Mouse (Mus musculus): ENCODE data around the gene Kcnk7.

Kcnk7 gene

DNA sequence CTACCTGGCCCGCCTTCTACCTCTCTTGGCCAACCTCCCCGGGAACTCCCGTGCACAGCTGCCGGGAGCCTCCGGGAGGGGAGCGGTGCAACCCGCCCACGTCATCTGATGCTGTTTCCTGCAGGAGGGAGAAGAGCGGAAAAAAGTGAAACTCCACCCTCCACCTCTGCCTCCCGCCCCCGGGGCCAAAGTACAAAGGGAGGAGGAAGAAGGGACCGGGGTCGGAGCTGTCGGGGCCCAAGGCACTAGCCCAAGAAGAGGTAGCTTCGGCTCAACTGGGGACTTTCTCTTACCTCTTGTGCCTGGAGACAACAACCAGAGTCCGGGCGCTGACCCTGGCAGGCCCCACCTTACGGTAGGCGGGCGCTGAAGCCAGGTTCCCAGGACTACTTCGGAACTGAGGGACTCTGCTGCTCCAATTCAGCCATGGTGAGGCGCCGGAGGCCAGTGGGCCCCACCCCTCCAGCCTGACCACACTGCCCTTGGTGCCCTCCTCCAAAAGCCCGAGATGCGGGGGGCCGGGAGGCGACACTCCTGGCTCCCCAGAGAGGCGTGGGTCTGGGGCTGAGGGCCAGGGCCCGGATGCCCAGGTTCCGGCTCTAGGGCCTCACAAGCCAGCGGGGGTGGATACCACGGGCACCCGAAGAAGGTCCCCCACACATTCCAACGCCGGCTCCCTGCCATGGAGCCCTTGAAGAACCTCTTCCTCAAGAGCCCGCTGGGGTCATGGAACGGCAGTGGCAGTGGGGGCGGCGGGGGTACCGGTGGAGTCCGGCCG is 14.4 kb upstream of the Kcnk7 start:
- peak; percentile 28 for DNase-seq (ENCODE audit: low read depth, low spot score)

DNA sequence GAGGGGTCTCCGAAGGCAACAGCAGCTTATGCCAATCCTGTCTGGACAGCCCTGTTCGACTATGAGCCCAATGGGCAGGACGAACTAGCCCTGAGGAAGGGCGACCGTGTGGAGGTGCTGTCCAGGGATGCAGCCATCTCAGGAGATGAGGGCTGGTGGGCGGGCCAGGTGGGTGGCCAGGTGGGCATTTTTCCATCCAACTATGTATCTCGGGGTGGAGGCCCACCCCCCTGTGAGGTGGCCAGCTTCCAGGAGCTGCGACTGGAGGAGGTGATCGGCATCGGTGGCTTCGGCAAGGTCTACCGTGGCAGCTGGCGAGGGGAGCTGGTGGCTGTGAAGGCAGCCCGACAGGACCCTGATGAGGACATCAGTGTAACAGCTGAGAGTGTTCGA is 13.8 kb upstream of the Kcnk7 start:
- no peak for DNase-seq (ENCODE audit: low read depth, low spot score)

DNA sequence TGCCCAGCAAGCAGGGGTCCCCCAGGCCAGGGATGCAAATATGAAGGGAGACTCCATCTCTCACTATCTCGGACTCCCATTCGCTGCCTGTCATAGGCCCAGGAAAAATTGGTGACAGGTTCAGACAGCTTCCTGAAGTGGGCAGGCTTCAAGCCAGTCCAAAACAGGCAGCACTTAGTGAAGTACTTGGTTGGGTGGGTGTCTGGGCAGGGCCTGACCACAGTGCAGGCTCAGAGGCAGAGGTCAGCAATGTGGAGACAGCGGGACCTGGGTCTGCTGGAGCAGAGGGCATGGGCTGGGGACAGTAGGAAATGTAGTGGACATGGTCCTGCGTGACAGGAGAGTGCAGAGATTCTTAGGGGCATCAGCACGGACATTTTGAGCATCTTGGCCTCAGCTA is 12.6 kb upstream of the Kcnk7 start:
- no peak for DNase-seq (ENCODE audit: low read depth, low spot score)

DNA sequence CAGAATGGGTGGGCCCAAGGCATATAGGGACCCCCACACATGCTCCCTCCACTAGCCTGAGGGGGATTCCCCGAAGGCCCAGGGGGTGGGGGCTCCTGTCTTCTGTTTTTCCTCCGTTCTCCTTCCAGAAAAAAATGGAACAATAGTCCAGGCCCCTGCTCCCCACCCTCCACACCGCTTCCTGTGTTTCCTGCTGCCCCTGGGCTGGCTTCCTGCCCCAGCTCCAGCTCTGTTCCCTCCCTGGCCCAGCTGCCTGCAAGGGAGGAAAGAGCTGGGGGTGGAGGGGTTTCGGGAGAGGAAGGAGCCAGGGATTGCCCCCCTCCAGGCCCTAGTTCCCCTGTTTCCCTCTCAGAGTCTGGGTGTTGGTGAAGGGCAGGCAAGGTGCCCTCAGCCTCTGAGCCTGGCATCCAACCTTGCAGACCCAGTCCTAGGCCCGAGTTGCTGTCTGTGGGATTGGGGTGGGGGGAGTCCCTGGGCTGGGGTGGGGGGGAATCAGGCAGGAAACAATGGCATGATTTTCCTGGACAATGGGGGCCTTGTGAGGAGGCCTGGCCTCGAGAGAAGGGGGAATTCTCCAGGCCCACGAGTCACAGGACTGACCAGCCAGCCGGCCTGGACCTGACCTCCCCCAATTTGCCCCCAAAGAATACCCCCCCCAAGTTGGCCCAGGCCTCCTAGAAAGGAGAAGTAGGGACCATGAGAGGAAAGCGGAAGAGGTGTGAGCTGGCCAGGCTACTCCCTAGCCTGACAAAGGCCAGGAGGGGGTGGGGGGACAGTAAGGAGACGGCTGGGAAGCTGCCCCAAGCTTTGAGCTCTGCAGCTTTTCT is 11.9 kb upstream of the Kcnk7 start:
- no peak for DNase-seq (ENCODE audit: low read depth, low spot score)

DNA sequence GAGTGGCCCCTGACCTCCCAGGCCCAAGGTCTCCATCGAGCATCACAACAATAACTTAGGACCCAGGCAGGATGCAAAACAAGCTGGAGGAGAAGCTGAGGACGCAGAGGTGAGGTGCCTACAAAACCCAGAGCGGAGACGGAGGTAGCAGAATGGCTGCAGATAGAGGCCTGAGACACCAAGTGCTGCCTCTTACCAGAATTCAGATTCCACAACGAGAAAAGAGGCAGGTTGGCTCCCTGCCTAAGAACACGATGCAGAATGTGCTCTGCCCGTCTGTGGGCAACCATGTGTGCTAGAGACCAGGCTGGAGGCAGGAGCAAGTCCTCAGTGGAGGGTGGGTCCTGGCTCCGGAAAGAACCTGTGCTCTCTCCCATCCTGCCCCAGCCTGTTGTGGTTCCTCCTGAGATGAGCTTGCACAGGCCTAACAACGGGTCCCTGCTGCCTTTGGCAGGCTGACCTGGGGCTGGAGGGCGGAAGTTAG is 11.2 kb upstream of the Kcnk7 start:
- DNase-seq (ENCODE audit: low read depth, low spot score) = no peak

DNA sequence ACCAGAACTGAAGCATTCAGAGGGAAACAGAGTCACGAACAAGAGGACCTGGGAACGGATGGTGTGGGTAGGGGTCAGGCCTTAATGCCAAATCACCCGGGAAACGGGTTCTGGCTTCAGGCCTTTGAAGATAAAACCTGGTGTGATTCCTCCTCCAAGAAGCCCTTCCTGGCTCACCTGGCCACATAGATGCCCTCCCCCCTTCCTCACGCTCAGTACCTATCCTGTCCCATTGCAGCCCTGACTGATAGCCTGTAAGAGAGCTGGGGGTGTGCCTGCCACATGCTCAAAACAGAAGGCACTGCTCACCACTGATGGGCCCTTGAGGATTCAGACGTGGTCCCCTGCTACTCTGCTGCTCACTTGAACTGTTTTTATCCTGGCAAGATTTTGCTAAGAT is 10.4 kb upstream of the Kcnk7 start:
- DNase-seq (ENCODE audit: low read depth, low spot score) = no peak

DNA sequence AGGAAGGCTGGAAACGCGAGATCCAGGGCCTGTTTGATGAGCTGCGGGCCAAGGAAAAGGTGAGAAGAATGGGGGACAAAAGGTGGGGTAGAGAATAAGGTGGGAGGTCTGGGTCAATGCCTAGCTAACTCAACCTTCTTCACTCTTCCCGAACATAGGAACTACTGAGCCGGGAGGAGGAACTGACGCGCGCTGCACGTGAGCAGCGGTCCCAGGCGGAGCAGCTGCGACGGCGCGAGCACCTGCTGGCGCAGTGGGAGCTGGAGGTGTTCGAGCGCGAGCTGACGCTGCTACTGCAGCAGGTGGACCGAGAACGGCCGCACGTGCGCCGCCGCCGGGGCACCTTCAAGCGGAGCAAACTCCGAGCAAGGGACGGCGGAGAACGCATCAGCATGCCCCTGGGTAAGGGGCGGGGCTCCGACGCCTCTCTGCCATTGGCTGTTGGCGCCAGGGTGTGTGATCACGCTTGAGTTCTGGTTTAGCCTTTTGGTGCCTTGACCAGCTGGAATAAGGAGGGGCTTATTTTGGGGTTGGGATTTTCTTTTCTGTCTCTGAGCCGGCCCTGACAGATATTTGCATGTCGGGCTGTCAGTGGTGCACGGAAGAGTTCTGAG is 8.2 kb upstream of the Kcnk7 start:
- no peak for DNase-seq (ENCODE audit: low read depth, low spot score)

DNA sequence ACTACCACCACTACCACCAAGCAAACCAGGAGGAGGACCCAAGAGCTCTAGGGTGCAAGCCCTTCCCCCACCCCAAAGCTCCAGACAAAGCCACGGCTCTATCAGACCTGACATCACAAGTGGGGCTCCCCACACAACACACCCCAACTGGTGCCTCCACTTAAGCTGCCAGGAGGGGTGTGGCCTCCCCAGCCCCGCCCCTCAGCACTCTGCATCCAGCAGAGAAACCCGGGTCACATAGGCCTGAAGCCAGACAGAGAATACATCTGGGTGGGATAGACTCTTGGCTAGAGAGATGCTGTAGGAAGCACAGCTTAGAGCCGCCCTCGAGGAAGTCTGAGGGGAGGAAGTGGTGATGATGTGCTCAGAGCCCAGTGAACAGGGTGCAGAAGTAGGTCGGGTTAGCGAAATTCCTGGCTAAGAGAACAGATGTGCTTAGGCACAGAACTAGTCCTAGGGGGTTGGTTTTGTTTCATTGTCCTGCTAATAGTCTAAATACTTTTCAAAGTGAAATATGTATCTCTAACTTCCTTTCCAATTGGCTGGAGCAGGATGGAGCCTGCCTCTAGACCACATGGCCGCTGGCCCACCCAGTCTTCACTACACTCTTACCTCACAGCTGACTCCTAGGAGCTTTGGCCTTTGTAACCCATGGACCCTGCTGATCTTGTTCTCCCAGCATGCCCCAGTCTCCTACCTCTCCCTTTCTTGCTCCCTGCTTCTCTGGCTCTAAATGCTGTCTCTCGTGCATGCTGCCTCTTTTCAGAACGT is 819 bp downstream of the Kcnk7 start:
- no peak for DNase-seq (ENCODE audit: low read depth, low spot score)

DNA sequence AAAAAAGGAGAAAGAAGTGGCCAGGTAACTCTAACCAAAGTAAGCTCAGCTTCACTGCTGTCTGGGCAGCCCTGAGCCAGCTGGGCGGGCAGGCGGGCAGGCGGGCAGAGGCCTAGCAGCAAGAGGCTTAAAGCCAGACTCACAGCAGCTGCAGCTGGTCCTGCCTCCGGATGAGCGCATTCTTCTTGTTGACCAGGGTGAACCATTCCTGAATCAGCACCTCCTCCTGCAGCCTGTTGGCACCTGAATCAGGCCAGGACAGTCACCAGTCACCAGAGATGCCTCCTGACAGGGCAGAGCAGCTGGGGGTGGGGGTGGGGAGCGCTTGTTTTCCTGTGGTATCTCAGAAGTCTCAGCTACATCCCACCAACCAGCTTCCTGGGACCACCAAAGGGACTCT is 5.9 kb downstream of the Kcnk7 start:
- DNase-seq (ENCODE audit: low read depth, low spot score) = no peak

DNA sequence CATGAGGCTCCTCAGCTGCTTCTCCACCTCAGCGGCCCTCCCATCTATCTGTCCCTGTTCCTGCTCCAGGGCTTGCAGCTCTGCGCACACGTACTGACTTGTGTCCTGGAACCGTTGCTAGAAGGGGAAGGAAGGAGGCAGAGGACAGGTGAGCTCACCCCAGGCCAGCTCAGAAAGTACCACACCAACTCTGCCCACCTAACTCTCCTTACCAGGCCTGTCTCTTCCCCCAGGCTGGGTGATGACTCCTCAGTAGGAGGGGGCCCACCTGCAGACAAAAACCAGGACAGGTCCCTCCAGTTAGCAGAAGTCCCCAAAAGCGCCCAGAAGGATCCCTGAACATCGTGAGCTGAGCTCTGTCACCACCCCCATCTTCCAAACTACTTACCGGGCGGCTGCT is 6.4 kb downstream of the Kcnk7 start:
- no peak for DNase-seq (ENCODE audit: low read depth, low spot score)

DNA sequence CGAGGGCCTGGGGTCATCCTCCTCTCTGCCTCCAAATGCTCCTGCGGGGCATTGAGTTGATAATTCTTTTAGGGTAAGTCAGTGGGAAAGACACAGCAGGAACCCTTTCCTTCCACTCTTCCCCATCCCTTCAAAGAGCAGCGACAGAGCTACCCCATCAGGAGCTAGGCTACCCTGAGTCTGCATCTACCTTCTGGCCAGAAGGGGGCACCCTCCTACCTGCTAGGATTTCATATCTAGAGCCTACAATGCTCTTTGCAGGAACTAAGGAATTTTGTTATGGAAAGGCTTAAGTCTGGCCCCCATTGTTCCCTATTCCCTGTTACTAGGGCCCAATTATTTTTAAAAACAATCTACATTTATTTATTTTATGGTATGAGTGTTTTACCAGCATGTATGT is 7.1 kb downstream of the Kcnk7 start:
- DNase-seq (ENCODE audit: low read depth, low spot score) = no peak

DNA sequence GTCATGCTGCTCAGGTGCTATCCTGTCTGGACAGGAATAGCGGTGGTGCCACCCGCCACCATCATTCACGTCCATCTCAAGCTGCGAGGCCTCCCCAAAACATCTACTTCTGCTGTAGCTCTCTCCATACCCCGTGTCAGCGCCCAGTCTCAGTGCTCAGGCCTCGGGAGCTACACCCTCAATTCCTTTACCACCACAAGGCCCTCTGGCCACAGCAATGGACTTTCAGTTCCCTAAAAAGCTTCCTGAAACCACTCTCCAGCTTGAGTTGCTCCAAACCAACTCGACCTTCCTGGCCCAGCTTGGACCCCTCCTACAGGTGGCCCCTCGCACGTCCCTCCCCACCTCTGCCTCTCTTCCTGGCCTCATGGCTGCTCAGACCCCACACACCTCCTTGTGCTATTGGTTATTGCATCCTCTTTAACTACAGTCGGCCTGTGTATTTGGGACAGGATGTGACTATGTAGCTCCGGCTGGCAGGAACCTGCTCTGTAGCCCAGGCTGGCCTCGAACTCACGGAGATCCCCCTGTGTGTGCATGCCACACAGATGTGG is 7.8 kb downstream of the Kcnk7 start:
- DNase-seq (ENCODE audit: low read depth, low spot score) = no peak

DNA sequence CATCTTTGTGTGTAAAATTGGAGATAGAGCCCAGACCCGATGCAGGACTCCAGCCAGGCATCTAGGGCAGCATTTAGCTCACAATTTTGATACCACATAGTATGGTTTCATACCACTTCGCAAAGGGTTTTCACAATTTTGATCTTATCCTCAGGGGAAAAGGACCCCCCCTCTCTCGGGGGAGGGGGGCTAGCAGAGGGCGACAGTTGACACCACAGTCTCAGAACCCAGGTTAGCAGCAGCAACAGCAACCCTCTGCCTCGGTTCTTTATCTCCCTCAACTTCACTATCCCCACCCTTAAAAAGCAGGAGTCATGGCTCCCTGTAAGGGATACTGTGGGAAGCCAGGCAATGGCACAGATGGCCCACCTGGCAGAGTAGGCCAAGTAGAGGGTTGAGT is 9.1 kb downstream of the Kcnk7 start:
- DNase-seq (ENCODE audit: low read depth, low spot score) = no peak

DNA sequence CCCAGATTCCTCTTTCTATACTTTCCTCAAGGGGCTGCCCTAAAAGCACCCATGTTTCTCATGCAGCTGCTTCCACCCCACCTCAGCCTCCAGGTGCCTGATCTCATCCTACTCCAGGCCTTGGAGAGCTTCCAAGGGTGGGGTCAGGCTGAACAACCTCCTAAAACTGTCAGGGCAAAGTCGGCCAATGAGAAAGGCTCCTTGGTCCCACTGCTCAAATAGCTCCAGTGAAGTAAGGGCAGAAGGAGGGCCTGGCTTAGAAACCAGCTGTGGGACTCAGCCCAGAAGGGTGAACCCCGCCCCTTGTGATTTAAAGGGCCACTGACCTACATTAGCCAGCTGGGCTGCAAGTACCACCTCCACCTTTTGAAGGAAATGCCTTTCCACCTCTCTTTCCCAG is 9.6 kb downstream of the Kcnk7 start:
- no peak for DNase-seq (ENCODE audit: low read depth, low spot score)

DNA sequence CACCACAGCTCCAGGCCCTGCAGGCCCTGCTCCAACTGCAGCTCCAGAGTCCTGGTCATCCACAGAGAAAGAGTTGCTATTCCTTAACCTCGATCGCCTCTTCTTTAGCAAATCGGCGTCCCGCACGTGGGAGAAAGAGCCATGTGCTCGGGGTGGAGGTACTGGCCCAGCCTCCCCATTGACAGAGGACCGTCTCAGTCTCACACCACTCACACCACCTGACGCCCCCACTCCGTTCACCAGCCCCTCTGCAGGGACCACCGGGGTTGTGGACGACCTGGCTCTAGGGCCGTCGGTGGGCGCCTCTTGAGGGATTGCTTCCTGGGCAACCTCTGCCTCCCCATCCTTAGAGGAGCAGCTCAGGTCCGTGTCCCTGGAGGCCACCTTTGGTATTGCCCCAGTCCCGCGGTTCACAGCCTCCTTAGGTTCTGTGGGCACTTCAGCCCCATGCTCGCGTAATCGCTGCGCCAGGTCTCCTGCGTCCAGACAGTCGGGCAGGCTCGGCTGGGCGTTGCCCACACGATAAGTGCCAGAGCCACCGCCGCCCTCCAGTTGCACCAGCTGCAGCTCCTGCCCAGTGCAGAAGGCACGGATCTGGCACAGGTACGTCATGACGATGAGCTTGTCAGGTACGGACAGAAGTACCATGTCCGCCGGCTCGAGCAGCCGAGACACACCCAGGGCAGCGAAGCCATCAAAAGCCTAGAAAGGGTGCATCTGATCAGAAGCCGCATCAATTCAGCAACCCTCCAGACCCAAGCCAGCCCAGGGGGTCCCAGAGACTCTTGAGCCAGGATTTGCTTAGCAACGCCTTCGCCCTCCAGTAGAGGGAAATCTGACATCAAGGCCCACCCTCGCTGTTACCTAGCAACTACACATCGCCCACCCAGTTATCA is 11.9 kb downstream of the Kcnk7 start:
- no peak for DNase-seq (ENCODE audit: low read depth, low spot score)

DNA sequence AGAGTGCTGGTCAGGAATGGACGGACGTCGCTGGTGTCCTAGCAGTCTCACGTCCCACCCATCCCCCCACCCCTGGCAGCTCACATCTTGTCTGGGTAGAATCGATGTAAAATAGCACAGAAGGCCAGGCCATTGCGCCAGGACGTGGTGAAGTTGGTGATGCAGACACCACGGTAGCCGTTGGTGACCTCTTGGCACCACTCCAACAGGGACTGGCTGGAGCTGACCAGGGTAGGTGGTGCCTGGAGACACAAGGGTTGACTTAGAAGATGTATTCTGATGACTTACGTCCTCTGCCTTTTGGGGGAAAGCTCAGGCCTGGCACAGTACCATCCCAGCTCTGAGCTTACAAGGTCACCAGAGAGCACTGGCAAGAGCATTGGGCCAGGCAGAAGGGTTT is 12.8 kb downstream of the Kcnk7 start:
- no peak for DNase-seq (ENCODE audit: low read depth, low spot score)

DNA sequence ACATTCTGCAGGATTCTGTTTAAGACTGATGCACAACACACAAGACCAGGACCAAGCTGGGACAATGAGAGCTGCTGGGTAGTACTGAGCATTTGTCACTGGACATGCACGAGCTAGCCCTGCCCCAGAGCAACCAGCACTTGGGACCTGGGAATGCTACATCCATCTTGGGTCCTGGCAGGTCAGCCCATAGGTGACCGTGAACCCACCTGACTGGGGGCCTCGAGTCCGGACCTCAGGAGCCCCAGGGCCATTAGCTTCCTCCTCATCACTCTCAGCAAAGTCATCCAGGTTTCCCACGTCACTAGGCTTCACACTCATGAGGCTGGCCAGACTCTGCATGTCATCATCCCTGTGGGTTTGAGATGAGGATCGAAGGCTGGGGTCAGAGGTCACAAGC is 17.1 kb downstream of the Kcnk7 start:
- DNase-seq (ENCODE audit: low read depth, low spot score) = no peak

DNA sequence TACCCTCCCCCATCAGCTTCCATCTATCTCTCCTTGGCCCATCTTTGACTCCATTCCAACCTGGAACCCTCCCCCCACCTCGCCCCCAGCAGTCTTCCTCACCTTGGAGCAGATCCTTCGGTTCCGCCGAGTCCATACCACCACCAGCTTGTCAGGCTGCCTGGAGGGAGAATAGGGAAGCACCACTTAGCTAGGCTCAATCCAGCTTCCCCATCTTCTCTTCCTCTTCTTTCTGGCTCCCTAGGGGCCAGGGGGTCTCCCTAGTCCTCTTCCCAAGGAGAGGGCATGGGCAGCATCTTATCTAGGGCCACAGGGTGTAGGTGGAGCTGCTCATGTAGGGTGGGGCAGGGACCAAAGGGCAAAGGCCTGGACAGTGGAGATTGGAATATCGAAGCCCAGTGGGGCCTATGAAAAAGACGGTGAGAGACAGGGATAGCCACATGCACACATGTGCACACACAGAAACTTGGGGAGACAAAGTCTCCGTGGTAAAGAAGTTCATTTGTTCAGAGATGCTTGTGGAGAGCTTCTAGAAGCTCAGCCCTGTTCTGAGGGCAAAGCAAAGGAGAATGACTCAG is 18.8 kb downstream of the Kcnk7 start:
- no peak for DNase-seq (ENCODE audit: low read depth, low spot score)

DNA sequence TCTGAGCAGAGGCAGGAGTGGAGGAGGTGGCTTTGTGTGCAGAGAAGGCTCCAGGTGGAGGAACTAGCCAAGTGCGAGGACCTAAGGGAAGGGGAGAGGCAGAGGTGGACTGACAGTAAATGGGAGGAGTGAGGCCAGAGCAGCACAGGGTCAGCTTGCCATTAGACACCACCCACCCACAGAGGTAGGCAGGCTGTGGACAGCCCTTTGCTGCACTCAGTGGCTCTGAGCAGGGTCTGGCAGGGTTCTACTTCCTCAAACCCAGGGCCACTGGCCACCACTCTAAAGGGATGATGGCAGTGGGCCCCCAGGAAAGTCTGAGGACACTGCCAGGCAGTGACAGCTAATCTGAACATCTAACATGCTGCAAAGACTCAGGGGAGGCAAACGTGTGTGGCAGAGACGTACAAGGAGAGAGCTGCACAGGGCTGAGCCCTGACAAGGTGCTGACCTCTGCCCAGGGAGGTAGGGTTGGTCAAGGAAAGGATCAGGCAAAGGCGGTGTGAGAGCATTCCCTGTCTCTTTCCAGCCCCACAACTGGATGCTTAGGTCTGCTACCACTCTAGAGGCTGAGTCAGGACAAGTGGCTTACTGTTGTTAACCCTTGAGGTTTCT is 19.9 kb downstream of the Kcnk7 start:
- no peak for DNase-seq (ENCODE audit: low read depth, low spot score)

DNA sequence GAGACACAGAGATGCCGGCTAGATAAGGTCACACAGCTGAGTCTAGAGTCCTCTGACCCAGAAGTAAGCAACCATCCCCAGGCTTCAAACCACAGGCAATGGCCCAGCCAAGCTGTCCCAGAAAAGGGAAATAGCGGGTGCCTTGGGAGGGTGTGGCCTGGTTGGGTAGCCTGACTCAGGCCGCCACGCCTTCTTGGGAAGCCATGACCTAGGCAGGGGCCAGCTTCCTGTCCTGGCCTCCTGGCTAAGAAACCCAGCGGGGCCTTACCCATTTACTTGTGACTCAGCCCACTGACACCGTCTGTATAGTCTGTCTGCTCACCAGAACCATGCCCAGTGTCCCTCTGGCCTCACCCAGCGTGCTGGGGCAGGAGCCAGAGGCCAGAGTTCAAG is 20.4 kb downstream of the Kcnk7 start:
- no peak for DNase-seq (ENCODE audit: low read depth, low spot score)
